Comparison of ENCODE assay signal across 14 mouse cellular contexts in the genomic region with DNA sequence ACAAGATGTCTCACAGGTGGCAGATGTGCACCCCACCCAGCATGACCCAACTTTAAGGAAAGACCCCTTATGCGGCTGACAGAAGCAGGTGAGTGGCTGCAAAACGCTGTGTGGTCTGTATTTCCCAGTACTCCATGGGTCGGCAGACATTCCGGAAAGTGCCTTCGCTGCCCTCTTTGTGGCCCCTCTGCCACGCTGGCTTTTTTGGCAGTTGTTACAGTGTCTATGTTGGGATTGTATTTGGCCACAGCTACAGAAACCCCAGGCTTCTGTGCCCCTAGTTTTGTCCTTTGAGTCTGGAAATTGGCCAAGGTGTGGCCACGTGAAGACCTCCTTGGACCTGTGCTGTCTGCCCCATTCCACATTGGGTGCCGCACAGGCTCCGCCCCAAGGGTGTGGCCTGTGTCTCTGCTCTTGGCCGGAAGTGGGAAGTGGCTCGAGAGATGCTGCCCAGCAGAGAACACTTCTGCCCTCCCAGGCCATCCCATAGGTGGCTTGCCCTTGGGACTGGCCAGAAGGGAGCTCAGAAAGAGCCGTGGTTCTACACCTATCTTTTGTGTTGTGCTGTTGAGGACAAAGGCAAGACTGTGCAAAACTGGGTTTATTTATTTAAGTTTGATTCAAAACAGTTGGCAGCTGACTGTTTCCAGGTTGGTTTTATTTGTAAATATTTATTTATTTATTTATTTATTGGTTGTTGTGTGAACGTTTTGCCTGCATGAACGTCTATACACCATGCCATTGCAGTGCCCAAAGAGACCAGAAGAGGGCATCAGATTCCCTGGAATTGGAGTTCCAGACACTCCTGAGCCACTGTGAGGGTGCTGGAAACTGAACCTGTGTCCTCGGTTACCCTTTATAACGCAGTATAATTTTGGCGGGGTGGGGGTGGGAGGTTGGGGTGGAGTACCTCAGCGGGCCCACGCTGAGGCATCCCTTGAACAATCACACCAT. TPM values are rescaled to one million over a fixed set of nuclear protein-coding genes. Genes with fewer than 3 reads are reported as not detected.
A peak's percentile ranks its signal among the peaks of the same experiment; 100 is the strongest.
DNase-seq lines count a peak whose midpoint lies in the region; ATAC-seq and TF ChIP-seq lines count a peak whose summit lies in the region.
"Had no signal": no experiment of that assay in that cellular context is flagged by ENCODE, and none has a peak within 500 bp of the region (broad histone marks: within the 10 kb centered on the region; RNA-seq: fewer than 3 reads in every experiment).

No protein-coding gene starts in this region.

- no peak overlapping the region for H3K4me2 ChIP-seq in embryonic facial prominence, embryonic 11.5 days (ENCODE audit: low read depth, low read length)
- H3K4me2 ChIP-seq: embryonic facial prominence, embryonic 12.5 days; liver, embryonic 15.5 days; stomach, embryonic 15.5 days had no signal

- no peak overlapping the region for H3K27ac ChIP-seq in embryonic facial prominence, embryonic 11.5 days (replicated peaks; ENCODE audit: low read depth, low read length)
- H3K27ac ChIP-seq in embryonic facial prominence, embryonic 10.5 days (replicated peaks), result no peak overlapping the region
- H3K27ac ChIP-seq in layer of hippocampus, adult 2 months, result no peak overlapping the region
- H3K27ac ChIP-seq: embryonic facial prominence, embryonic 12.5 days; liver, embryonic 15.5 days; stomach, embryonic 15.5 days had no signal

- WGBS in embryonic facial prominence, embryonic 11.5 days, result 85% methylated on average over 19 of the region's 19 CpGs
- WGBS in embryonic facial prominence, embryonic 10.5 days, result 84% methylated on average over 19 of the region's 19 CpGs

- peaks cover 10% of the 10 kb centered on the region for H3K36me3 ChIP-seq in embryonic facial prominence, embryonic 11.5 days (replicated peaks; ENCODE audit: control insufficient read depth, insufficient read depth, low read depth, low read length)
- H3K36me3 ChIP-seq in embryonic facial prominence, embryonic 10.5 days (replicated peaks), result peaks cover 43% of the 10 kb centered on the region

- H3K4me3 ChIP-seq in embryonic facial prominence, embryonic 11.5 days (ENCODE audit: low read depth, low read length), result no peak overlapping the region
- no peak overlapping the region for H3K4me3 ChIP-seq in embryonic facial prominence, embryonic 10.5 days
- H3K4me3 ChIP-seq in layer of hippocampus, adult 2 months, result no peak overlapping the region
- H3K4me3 ChIP-seq: embryonic facial prominence, embryonic 12.5 days; liver, embryonic 15.5 days; stomach, embryonic 15.5 days had no signal

- no peaks in the 10 kb centered on the region for H3K9me3 ChIP-seq in embryonic facial prominence, embryonic 11.5 days (replicated peaks; ENCODE audit: control insufficient read depth, low read length)
- H3K9me3 ChIP-seq in embryonic facial prominence, embryonic 10.5 days, result 0 out of 2 replicates have a peak, but pooled peaks cover 6% of the 10 kb centered on the region
- H3K9me3 ChIP-seq: embryonic facial prominence, embryonic 12.5 days; liver, embryonic 15.5 days; stomach, embryonic 15.5 days had no signal

- ATAC-seq in embryonic facial prominence, embryonic 11.5 days (replicated peaks; ENCODE audit: insufficient number of reproducible peaks, low FRiP score, low TSS enrichment, low read depth), result 0 out of 2 replicates have a peak, but pooled peaks have one; percentile 39

- no peaks in the 10 kb centered on the region for H3K27me3 ChIP-seq in embryonic facial prominence, embryonic 11.5 days (ENCODE audit: control insufficient read depth, insufficient read depth, low read length)
- H3K27me3 ChIP-seq in embryonic facial prominence, embryonic 10.5 days (replicated peaks; ENCODE audit: low read depth, poor library complexity, severe bottlenecking), result no peaks in the 10 kb centered on the region
- H3K27me3 ChIP-seq: embryonic facial prominence, embryonic 12.5 days; liver, embryonic 15.5 days; stomach, embryonic 15.5 days had no signal

- H3K9ac ChIP-seq in embryonic facial prominence, embryonic 11.5 days (replicated peaks; ENCODE audit: low read length), result no peak overlapping the region
- H3K9ac ChIP-seq: embryonic facial prominence, embryonic 12.5 days; liver, embryonic 15.5 days; stomach, embryonic 15.5 days had no signal

- peak; percentile 55 for TF ChIP-seq CTCF in layer of hippocampus, adult 2 months (conservative IDR thresholded peaks at IDR 0.05)

- no peaks in the 10 kb centered on the region for H3K4me1 ChIP-seq in embryonic facial prominence, embryonic 11.5 days (ENCODE audit: control insufficient read depth, insufficient read depth, low read length)
- H3K4me1 ChIP-seq in embryonic facial prominence, embryonic 10.5 days, result 0 out of 2 replicates have a peak, but pooled peaks cover 2% of the 10 kb centered on the region
- H3K4me1 ChIP-seq: embryonic facial prominence, embryonic 12.5 days; liver, embryonic 15.5 days had no signal

- DNase-seq in embryonic facial prominence, embryonic 11.5 days (ENCODE audit: low spot score), result no peak
- DNase-seq in embryonic facial prominence, embryonic 10.5 days (ENCODE audit: low spot score), result no peak
- no peak for DNase-seq in layer of hippocampus, adult 2 months (ENCODE audit: low spot score in 2 of 2)
- no peak for DNase-seq in layer of hippocampus, adult 8-10 months (ENCODE audit: low spot score in 2 of 2)
- peak; percentile 50 for DNase-seq in thymus, postnatal 4 days
- no peak for DNase-seq in thymus, postnatal 36 days
- peak; percentile 59 for DNase-seq in testis, postnatal 14 days (ENCODE audit: low spot score)
- DNase-seq in spleen, postnatal 36 days (ENCODE audit: low spot score in 2 of 2), result no peak
- DNase-seq: cerebellum, adult 9-11 months; heart, postnatal 10 days; kidney, postnatal 4 days had no signal

RNA-seq across cellular contexts. Expression of gene Anapc7, which starts 11.5 kb away (rescaled TPM):
- 30.3 and 34.1 TPM in 2 replicates for polyA plus RNA-seq in embryonic facial prominence, embryonic 11.5 days (2014; fragmentation: Nextera tagmentation; extraction: Ambion mirVana)
- 60.4 and 63.2 TPM in 2 replicates for polyA plus RNA-seq in embryonic facial prominence, embryonic 10.5 days (2016; fragmentation: Nextera tagmentation; extraction: Ambion mirVana)
- total RNA-seq in layer of hippocampus, adult 2 months (2021), result 10 to 100 TPM; 32.9 to 33.2 TPM
- 10 to 100 TPM; 33.0 to 39.2 (median 36.3) TPM for total RNA-seq in layer of hippocampus, adult 8-10 months (2022)

RNA-seq across cellular contexts. Expression of gene Arpc3, which starts 18.3 kb away (rescaled TPM):
- 54.1 and 62.3 TPM in 2 replicates for polyA plus RNA-seq in embryonic facial prominence, embryonic 11.5 days (2014; fragmentation: Nextera tagmentation; extraction: Ambion mirVana)
- polyA plus RNA-seq in embryonic facial prominence, embryonic 10.5 days (2016; fragmentation: Nextera tagmentation; extraction: Ambion mirVana), result 85.5 and 93.8 TPM in 2 replicates
- 100 to 1,000 TPM; 261 to 275 TPM for total RNA-seq in layer of hippocampus, adult 2 months (2021)
- total RNA-seq in layer of hippocampus, adult 8-10 months (2022), result 100 to 1,000 TPM; 232 to 259 (median 252) TPM

RNA-seq across cellular contexts. Expression of gene Fam216a, which starts 37.8 kb away (rescaled TPM):
- 107 TPM in 2 replicates for polyA plus RNA-seq in embryonic facial prominence, embryonic 11.5 days (2014; fragmentation: Nextera tagmentation; extraction: Ambion mirVana)
- 89.2 TPM in 2 replicates for polyA plus RNA-seq in embryonic facial prominence, embryonic 10.5 days (2016; fragmentation: Nextera tagmentation; extraction: Ambion mirVana)
- total RNA-seq in layer of hippocampus, adult 2 months (2021), result 10 to 100 TPM; 74.2 to 78.0 TPM
- 10 to 100 TPM; 70.9 to 74.0 (median 72.8) TPM for total RNA-seq in layer of hippocampus, adult 8-10 months (2022)

RNA-seq across cellular contexts. Expression of gene Gpn3, which starts 38.3 kb away (rescaled TPM):
- polyA plus RNA-seq in embryonic facial prominence, embryonic 11.5 days (2014; fragmentation: Nextera tagmentation; extraction: Ambion mirVana), result 78.0 and 81.9 TPM in 2 replicates
- polyA plus RNA-seq in embryonic facial prominence, embryonic 10.5 days (2016; fragmentation: Nextera tagmentation; extraction: Ambion mirVana), result 89.8 and 94.6 TPM in 2 replicates
- total RNA-seq in layer of hippocampus, adult 2 months (2021), result 10 to 100 TPM; 30.0 to 32.3 TPM
- total RNA-seq in layer of hippocampus, adult 8-10 months (2022), result 10 to 100 TPM; 20.7 to 29.4 (median 27.1) TPM

RNA-seq across cellular contexts. Expression of gene Vps29, which starts 55.8 kb away (rescaled TPM):
- 194 and 196 TPM in 2 replicates for polyA plus RNA-seq in embryonic facial prominence, embryonic 11.5 days (2014; fragmentation: Nextera tagmentation; extraction: Ambion mirVana)
- polyA plus RNA-seq in embryonic facial prominence, embryonic 10.5 days (2016; fragmentation: Nextera tagmentation; extraction: Ambion mirVana), result 194 and 197 TPM in 2 replicates
- total RNA-seq in layer of hippocampus, adult 2 months (2021), result 100 to 1,000 TPM; 173 to 186 TPM
- 100 to 1,000 TPM; 164 to 207 (median 188) TPM for total RNA-seq in layer of hippocampus, adult 8-10 months (2022)

Comparison
In these comparisons a context has a peak if more than half of its experiments do, and no peak if none do; other contexts are left out.
1. DNase-seq: peak in thymus, postnatal 4 days (single experiment) and testis, postnatal 14 days (single experiment); none in embryonic facial prominence, embryonic 11.5 days (single experiment), embryonic facial prominence, embryonic 10.5 days (single experiment), layer of hippocampus, adult 2 months (0 of 2), layer of hippocampus, adult 8-10 months (0 of 2), thymus, postnatal 36 days (0 of 2) and spleen, postnatal 36 days (0 of 2).